Mouse (Mus musculus) brain, adult 2 months (tissue): ENCODE results near the gene Clic1.
A peak's percentile ranks its signal among the peaks of the same experiment; 100 is the strongest.
"Not testable (repeated sequence)": the region's sequence is repeated elsewhere in the genome, so short reads cannot be mapped to it uniquely, and the experiment has no call there.

Experiments
- DNase-seq: peaks from one replicate; pipeline ENCODE4 v3.0.0; 2011; ENCODE audit warnings: low read depth, low spot score

The Clic1 gene

DNA sequence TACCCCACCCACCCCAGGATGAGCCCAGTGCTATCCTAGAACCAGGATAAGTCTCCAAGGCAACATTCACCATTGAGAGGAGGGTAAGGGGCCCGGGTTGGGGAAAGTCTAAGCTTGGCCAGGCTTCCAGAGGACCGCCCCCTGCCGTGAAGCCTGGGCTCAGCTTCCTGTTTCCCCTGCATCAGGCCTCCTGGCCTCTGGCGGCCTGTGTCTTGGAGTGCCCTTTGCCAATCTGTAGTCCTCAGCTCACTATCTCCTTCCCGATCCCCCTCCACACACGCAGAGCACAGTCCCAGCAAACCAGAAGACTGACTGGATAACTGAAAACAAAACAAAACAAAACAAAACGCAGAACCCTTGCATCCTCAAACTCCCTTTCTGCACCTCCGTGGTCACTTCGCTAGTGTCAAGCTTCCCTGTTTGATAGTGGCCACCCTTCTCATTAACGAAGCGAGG lies at the start of gene Clic1:
TSS of gene Clic1 (plus strand) at position 406 of the 456 bp plus-strand sequence.
- DNase-seq, result no peak

DNA sequence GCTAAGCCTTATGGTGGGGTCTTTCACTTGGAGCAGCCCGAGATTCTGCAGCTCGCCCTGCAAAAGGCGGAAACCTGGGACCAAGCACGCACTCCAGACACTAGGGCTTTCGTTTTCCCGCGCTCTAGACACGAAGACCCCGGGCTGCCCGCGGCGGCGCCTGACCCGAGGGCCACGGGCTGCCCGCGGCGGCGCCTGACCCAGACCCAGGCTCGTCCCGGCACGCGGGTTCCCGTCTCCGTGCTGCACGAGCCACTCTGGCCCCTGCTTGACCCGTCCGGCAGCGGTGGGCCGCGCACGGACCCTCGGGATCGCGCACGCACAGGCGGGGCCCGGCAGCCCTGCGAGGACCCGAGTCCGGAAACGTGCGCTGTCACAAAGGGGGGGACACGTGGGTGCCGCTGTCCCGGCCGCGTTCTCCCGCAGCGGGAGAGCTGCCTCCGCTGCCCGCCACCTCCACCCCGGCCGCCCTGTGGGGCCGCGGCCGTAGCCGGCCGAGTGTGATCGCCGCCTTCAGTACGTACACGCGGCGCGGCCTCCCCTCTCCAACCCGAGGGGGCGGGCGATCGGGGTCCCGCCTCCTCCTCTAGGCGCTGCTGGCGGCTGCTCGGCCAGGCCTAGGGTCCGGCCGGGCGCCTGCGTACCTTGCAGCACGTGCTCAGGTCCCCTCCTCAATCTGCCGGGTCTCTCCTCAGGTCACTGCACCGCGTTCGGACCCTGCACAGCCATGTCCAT lies 48.9 kb upstream of the Clic1 start, which contains the start of gene Vars:
TSS of gene Vars (plus strand) at position 271 of the 735 bp plus-strand sequence.
- DNase-seq, result peak; percentile 86

DNA sequence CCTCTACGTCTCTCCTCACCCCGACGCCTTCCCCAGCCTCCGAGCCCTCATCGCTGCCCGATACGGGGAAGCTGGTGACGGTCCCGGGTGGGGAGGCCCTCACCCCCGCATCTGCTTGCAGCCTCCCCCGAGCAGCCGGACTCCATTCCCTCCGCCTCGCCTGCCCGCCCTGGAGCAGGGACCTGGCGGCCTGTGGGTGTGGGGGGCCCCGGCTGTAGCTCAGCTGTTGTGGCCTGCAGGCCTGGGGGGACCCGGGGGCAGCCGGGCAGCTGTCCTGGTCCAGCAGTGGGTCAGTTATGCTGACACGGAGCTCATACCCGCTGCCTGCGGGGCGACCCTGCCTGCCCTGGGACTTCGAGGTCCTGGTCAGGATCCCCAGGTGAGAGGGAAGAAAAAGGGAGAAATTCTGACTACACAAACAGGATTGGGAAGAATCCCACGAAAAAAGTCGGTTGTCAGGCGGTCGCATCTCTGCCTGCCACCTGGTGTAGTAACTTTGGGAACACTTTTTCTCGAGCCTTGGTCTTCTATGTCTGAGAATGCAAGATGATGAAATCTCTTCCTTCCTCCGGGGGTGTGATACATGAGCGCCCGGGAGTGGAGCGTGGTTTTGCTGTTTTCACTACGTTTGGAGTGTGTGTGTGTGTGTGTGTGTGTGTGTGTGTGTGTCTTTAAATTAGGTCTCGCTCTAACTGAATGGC lies 48.2 kb upstream of the Clic1 start:
- peak; percentile 69 for DNase-seq

DNA sequence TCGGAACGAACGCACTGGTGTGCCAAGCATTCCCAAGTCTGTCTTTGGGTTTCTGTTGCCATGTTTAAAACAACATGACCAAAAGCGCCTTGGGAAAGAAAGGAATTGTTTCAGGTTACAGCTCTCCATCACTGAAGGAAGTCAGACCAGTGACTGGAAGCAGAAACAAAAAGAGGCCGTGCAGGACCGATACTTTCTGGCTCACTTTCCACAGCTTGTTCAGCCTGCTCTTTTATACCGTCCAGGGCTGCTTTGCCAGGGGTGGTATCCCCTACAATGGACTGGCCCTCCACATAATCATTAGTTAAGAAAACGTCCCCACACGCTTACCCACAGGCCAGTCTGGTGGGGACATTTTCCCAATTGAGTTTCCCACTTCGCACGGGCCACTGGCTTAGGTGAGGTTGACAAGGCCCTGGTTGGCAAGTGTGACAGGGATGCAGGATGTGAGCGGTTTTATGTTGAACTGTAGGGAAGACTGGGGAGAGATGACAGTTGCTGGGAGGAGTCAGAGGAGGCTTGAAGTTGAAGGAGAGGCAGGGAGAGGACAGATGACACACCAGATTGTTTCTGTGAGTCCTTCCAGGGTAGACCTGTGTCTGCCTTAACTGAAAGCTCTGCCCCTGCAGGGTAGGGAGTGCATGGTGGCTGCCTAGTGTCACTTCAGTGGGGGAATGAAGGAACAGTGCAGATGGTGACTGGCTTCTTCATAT lies 47.5 kb upstream of the Clic1 start:
- DNase-seq, result peak; percentile 48

DNA sequence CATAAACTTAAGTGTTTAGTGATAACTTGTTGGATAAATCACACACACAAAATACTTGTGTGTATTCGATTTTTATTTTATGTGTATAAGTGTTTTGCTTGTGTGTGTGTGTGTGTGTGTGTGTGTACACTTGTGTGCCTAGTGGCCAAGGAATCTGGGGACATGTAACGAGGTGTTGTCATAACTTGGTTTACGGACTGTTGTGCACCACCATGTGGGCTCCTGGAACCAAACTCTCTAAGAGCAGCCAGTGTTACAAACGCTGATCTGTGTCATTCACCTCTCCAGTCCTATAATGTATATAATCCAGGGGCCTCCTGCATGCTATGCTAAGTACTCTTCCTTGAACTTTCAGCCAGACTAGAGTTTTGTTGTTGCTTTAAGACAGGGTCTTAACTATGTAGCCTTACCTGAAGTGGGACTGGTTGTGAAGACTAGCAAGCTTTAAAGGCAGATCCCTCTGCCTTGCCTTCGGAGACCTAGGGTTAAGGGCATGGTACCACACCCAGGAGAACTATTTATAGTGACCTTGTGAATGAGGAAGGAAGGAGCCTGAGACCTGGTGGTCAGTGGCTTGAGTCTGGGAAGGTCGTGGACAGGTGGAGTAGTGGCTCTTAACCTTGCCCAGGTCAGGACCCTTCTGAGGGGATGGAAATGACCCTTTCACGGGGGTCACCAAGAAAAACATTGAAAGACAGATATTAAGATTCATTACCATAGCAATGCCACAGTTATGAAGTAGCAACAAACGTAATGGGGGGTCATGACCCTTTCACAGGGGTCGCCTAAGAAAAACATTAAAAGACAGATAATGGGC lies 46.5 kb upstream of the Clic1 start:
- no peak for DNase-seq

DNA sequence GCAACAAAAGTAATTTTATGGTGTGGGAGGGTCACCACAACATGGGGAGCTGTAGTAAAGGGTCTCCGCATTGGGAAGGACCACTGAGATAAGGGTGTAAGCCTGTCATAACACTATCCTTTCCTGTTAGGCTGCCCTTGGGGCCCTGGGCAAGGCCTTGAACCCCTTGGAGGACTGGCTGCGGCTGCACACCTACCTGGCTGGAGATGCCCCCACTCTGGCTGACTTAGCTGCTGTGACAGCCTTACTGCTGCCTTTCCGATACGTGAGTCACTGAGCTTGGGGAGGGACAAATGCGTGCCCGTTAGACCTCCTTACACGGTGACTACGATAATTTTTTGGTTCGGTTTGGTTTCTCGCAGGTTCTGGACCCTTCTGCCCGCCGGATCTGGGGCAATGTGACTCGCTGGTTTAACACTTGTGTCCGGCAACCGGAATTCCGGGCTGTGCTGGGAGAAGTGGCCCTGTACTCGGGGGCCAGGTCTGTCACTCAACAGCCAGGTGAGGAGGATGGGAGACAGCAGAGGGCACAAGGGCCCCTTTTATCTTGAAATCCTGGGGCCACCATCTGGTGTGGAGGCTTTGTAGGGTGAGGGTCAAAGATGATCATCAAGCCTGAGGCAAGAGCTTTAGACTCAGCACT lies 45.6 kb upstream of the Clic1 start:
- DNase-seq, result no peak

DNA sequence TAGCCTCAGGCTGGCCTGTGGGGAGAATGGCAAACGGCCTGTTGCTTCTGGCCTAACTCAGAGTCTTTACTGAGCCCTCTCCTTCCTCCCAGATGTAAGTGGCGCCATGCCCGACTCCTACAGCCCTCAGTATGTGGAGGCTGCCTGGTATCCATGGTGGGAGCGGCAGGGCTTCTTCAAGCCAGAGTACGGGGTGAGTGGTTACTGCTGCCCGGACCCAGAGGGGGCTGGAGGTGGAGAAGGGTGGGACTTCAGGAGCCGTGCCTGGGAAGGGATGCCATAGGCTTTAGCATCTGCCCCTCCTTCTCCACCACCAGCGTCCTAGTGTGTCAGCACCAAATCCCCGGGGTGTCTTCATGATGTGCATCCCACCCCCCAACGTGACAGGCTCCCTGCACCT lies 44.6 kb upstream of the Clic1 start:
- DNase-seq, result no peak

DNA sequence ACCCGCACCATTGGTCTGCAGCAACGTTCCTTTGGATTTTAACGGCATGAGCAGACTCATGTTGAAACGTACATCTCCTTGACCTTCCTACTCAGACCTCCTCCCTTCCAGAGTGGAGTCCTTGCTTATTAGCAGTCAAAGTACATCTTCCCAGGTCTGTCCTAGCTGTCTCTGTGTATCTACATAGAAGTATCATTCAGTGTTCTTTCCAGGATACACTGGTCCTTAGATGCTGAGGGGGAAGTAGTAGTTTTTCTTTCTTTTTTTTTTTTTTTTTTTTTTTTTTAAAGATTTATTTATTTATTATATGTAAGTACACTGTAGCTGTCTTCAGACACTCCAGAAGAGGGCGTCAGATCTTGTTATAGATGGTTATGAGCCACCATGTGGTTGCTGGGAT lies 43.9 kb upstream of the Clic1 start:
- DNase-seq, result not testable (repeated sequence)

DNA sequence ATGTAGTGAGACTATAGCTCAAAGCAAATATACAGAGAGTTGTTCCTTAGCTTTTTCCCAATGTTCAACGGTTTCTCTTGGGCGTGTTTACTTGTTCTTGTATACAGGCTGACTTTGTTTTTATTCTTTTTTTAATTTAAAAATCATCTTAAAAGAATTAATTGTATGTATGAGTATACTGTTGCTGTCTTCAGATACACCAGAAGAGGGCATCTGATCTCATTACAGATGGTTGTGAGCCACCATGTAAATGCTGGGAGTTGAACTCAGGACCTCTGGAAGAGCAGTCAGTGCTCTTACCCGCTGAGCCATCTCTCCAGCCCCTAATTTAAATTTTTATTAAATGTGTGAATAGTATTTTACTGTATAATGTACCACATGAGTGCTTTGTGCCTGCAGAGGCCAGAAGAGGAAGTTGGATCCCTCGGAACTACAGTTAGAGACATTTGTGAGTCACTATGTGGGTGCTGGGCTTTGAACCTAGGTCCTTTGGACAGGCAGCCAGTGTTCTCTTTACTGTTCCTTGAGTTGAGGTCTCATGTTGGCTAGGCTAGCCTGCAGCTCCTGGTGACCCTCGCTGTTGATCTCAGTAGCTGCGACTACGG lies 42.3 kb upstream of the Clic1 start:
- DNase-seq, result no peak

DNA sequence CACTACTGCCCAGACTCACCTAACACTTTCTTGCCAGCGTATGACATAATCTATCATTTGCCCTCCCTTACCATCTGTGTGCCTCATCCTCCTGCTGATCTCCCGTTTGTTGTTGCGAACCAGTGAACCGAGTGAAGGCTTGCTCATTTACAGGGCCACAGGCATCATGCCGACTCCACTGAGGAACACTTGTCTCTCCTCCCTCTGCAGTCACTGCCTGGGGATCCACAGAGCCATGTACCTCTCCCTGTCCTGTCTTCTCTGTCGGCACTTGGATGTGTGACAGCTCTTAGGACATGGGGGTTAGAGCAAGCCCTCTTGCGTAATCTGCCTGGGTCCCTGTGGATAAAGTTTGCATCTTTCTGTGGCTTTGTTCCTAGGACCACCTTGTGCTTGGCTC lies 40.2 kb upstream of the Clic1 start:
- peak; percentile 94 for DNase-seq

DNA sequence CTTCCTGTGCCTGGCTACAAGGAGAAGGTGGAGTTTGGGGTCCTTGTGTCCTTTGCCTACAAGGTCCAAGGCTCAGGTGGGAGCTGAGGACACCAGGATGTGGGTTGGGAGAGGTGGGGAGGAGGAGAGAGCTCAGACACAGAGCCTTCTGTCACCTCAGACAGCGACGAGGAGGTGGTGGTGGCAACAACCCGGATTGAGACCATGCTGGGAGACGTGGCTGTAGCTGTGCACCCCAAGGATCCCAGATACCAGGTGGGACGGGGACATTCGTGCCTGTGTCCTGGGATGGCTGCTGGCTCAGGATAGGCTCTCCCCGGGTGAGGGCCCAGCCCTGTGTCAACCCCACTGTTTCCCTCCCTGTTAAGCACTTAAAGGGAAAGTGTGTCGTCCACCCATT lies 38.3 kb upstream of the Clic1 start:
- no peak for DNase-seq

DNA sequence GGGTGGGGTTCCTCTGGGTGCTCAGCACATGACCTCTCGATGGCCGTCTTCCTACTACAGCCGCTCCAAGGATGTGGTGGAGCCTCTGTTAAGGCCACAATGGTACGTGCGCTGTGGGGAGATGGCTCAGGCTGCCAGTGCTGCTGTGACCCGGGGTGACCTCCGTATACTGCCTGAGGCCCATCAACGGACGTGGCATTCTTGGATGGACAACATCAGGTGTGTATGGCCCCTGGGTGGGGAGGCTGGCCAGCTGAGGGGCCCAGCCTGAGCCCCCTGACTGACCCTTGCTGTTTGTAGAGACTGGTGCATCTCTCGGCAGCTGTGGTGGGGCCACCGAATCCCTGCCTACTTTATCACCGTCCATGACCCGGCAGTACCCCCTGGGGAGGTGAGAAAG lies 37.3 kb upstream of the Clic1 start:
- DNase-seq, result no peak

DNA sequence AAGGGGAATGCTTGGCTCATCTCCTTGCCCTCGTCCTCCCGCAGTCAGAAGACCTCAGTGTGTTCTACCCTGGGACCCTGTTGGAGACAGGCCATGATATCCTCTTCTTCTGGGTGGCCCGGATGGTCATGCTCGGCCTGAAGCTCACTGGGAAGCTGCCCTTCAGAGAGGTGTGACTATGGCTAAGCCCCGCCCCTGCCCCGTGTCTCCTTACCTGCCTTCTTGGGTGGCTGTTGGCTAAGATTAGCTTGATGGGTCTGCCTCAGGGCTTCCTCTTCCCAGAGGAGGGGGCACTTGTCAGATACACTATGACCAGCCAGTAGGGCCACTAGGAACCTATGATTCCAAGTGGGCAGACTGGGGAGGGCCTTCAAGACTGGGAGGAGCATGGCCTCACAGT lies 36.5 kb upstream of the Clic1 start:
- DNase-seq, result no peak

DNA sequence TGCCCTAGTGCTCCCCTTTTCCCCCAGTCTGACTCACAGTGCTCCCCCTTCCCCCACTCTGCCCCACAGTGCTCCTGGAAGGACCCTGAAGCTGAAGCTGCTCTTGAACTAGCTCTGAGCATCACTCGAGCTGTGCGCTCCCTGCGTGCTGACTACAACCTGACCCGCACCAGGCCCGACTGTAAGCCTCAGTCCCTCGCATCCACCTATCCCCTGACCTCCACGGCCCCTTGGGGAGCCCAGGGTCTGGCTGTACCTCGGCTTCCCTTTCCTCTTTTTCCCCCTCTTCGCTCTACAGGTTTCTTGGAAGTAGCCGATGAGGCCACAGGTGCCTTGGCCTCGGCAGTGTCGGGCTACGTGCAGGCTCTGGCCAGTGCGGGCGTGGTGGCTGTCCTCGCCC lies 34.5 kb upstream of the Clic1 start:
- no peak for DNase-seq

DNA sequence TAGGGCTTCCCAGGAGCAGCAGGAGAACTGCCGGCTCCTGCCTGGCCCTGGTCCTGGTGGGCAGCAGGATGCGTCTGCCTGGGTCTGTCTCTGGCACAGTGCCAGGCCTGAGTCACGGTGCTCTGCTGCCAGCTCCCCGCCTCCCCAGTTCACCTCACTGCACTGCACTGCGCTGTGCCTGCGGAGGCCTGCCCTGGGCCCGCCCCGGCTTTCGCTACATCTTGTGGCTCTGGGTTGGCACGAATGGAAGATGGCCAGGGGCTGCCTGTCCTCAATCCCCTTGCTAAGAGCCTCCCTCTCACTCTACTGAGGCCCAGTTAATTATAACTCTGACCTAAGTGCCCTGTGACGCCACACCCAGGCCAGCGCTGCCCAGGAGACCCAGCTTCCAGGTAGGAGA lies 33.4 kb upstream of the Clic1 start, which contains the start of gene Vwa7:
TSS of gene Vwa7 (plus strand) at position 204 of the 400 bp plus-strand sequence.
- DNase-seq, result peak; percentile 80

DNA sequence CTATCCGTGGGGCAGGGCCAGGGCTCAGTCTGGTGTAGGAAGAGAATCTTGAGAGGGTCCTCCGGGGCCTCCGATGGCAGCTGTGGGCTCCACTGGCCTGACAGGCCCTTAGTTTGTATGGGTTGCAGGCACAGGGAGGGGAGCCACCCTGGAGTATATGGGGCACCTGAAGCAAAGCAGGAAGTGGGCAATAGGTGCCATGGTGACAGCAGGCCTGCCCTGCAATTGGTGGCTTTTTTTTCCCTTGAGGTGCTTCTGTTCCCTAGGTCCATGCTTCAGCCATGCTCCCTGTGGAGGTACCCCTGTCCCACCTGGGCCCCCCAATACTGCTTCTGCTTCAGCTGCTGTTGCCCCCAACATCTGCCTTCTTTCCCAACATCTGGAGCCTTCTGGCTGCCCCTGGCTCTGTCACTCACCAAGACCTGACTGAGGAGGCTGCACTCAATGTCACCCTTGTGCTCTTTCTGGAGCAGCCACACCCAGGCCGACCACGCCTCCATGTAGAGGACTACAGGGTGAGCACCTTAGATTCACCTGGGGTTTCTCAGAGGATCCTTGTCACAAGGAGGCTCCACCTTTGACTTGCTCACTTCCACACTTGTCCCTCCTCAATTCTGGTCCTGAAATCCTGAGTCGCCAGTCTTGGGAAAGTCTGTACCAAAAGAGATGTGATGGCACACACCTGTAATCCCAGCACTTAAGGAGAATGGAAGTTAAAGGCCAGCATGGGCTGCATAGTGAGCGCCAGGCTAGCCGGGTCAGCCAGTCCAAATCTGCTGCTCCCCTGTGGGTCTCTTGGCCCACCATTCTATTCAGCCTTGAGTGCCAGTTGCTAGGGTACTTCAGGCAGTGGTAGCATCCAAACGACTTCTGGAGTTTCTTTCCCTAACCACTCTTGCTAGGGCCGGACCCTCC lies 32.7 kb upstream of the Clic1 start:
- DNase-seq, result no peak

DNA sequence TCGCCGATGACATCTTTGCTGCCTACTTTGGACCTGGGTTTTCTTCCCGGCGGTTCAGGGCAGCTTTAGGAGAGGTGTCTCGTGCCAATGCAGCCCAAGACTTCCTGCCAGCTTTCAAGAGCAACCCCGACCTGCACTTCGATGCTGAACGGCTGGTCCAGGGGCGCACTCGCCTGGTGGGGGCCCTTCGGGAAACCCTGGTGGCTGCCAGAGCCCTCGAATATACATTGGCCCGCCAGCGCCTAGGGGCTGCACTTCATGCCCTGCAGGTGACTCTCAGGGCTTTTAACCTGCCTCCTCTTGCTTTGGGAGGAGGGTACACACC lies 32.1 kb upstream of the Clic1 start:
- no peak for DNase-seq

DNA sequence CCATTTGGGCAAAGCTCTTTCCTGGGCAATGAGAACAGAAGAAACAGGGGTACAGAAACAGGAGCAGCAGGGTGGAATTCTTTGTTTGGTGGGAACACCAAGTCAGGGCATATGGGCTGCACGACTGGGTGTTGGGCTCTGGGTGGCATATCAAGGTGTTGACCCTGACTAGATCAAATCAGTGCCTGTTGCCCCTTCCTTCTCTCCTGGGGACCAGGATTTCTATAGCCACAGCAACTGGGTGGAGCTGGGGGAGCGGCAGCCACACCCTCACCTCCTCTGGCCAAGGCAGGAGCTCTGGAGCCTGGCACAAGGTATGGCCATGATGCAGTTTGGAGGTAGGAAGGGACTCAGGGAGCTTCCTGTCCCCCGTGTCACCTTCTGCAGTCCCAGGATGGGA lies 31.6 kb upstream of the Clic1 start:
- DNase-seq, result no peak

DNA sequence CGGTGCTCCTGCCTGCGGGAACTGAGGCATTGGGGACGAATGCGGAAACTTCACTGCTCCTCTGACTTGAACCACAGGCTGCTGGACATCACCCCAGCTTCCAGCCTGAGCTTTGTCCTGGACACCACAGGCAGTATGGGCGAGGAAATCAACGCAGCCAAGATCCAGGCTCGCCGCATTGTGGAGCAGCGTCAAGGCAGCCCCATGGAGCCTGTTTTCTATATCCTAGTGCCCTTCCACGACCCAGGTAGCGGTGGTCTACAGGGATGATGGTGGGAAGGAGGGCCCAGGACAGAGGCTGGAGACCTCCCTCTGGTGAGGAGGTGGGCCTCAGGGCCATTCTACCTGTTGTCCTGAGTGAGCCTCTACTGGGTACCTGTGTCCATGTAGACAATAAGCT lies 29.9 kb upstream of the Clic1 start:
- no peak for DNase-seq

DNA sequence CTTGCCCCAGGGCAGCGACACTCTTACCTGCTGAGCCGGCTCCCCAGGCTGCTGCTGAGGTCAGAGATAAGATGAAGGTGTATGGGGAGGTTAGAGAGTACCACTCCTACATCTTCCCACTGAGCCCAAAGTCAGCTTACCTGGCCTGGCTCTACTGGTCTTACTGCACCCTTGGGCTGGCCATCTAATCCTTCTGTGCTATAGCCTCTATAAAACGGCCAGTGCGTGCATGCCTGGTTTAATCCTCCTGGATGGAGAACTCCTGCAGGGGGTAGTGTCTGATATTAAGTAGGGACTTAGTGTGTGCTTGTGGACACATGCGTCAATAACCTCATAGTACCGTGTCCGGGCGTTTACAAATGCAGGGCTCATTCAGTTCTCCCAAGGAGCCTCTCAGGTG lies 29.2 kb upstream of the Clic1 start:
- no peak for DNase-seq
